Mouse (Mus musculus) forebrain, embryonic 15.5 days (tissue): ENCODE data around the gene Mib2. TPM values are rescaled to one million over a fixed set of nuclear protein-coding genes. Genes with fewer than 3 reads are reported as not detected.

ENCODE experiments used
- polyA plus RNA-seq: library from polyadenylated mRNA; unstranded; fragments of >200 nt; fragmentation: Nextera tagmentation; extraction: Ambion mirVana; gene quantifications from 2 replicates; pipeline ENCODE4 v1.2.1, GENCODE M21; 2015

Gene Mib2
- polyA plus RNA-seq, 1 experiment from 2014 or later, result 51.6 TPM

Other genes with a start within 250 kb of the Mib2 start
- gene Tmem52, start 200.1 kb downstream of the Mib2 start, polyA plus RNA-seq, result 0.19 TPM in 1 of 2 replicates, not detected in the other
- 1,112 and 1,114 TPM in 2 replicates for gene Gnb1, start 177.8 kb downstream of the Mib2 start, polyA plus RNA-seq
- gene Nadk, start 106.8 kb downstream of the Mib2 start, polyA plus RNA-seq, result 109 and 110 TPM in 2 replicates
- 10.9 and 12.9 TPM in 2 replicates for gene Slc35e2, start 67.8 kb downstream of the Mib2 start, polyA plus RNA-seq
- gene Cdk11b, start 44.3 kb downstream of the Mib2 start, polyA plus RNA-seq, result 60.8 and 63.5 TPM in 2 replicates
- not detected in 2 replicates for gene Gm10563, start 23.8 kb downstream of the Mib2 start, polyA plus RNA-seq
- 2.3 and 2.6 TPM in 2 replicates for gene Mmp23, start 15.8 kb downstream of the Mib2 start, polyA plus RNA-seq
- gene Fndc10, start 25.1 kb upstream of the Mib2 start, polyA plus RNA-seq, result 8.2 and 10.9 TPM in 2 replicates
- gene Ssu72, start 35.6 kb upstream of the Mib2 start, polyA plus RNA-seq, result 144 and 146 TPM in 2 replicates
- gene Tmem240, start 65.6 kb upstream of the Mib2 start, polyA plus RNA-seq, result 10.4 TPM in 2 replicates
- gene Atad3a, start 91.9 kb upstream of the Mib2 start, polyA plus RNA-seq, result 91.0 TPM in 2 replicates
- 21.8 and 22.6 TPM in 2 replicates for gene Vwa1, start 105.5 kb upstream of the Mib2 start, polyA plus RNA-seq
- 0.29 and 0.60 TPM in 2 replicates for gene Tmem88b, start 116.7 kb upstream of the Mib2 start, polyA plus RNA-seq
- gene Ankrd65, start 121.2 kb upstream of the Mib2 start, polyA plus RNA-seq, result not detected in 2 replicates
- gene Mrpl20, start 133.7 kb upstream of the Mib2 start, polyA plus RNA-seq, result 228 and 244 TPM in 2 replicates
- gene Ccnl2, start 143.3 kb upstream of the Mib2 start, polyA plus RNA-seq, result 172 and 173 TPM in 2 replicates
- 127 and 130 TPM in 2 replicates for gene Aurkaip1, start 162.1 kb upstream of the Mib2 start, polyA plus RNA-seq
- 15.0 and 19.0 TPM in 2 replicates for gene Mxra8, start 170.5 kb upstream of the Mib2 start, polyA plus RNA-seq
- gene Dvl1, start 178.2 kb upstream of the Mib2 start, polyA plus RNA-seq, result 10.6 and 23.1 TPM in 2 replicates
- gene Tas1r3, start 194.2 kb upstream of the Mib2 start, polyA plus RNA-seq, result 0.64 and 0.73 TPM in 2 replicates
- 20.5 and 22.9 TPM in 2 replicates for gene Cptp, start 200.2 kb upstream of the Mib2 start, polyA plus RNA-seq
- 90.6 and 99.9 TPM in 2 replicates for gene Ints11, start 200.3 kb upstream of the Mib2 start, polyA plus RNA-seq
- 61.5 and 64.8 TPM in 2 replicates for gene Pusl1, start 222.6 kb upstream of the Mib2 start, polyA plus RNA-seq
- gene Acap3, start 222.6 kb upstream of the Mib2 start, polyA plus RNA-seq, result 82.2 and 84.5 TPM in 2 replicates